Mouse (Mus musculus): ENCODE measurements around the gene Slc38a8.

Gene Slc38a8

GRCm38 (mm10) chr8:119501598-119501997 lies at the start of gene Slc38a8:
TSS of gene Slc38a8 (minus strand) at chr8:119501698.
- no peak for DNase-seq

DNA sequence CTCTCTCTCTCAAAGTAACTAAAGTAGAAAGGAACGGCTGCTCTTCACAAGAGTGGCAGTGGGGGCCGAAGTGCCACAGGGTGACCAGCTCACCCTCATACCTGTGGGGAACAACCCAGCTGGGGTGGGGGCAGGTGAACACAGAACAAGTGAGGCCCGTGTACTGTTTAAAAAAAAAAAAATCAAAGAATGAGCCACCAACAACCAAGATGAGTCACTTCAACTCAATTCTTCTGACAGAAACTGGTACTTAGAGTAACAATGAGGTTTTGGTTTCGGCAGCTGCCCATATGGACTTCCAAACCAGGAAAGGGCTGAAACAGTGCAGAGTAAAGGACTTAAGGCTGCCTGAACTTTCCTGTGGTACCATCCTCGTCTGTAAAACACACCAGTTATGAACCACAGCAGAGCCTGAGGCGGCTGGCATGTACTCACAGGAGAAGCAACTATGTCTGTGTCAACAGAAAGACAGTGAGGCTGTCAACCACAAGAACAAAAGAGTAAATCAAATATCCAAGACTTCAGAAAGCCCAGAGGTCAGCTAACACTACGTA lies 47.1 kb upstream of the Slc38a8 start:
- DNase-seq, result no peak

DNA sequence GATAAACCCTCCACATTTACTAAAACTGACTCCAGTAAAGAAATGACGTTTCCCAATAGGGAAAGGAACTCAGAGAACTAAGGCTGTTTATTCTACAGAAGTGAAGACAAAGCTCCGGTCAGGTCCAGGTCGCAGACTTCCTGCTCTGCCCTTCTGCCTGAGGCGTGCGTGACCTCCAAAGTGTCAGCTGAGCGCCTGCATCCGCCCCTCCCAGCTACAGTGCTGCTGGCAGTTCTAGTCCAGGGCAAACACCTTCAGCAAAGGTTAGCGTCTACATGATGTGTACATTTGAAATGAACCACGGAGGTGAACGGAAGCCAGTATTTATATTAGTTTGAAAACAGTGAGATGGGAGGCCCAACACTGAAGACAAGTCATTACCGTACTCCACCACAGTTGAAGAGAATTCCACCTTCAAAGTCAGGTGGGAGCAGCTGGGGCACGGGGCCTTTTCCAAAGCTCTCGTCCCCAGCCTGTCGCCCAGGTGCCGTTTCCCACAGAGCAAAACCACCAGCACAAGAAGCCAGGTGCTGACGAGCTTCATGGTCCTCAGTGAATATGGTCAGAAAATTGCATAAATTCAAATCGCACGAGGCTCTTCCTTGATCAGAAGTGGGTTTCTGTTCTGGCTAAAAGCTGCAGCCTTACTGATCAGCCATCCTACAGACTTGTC lies 45.7 kb upstream of the Slc38a8 start:
- no peak for DNase-seq

- no peak for DNase-seq
These were observed 44.3 kb upstream of the Slc38a8 start for GRCm38 (mm10) chr8:119545791-119546190.

GRCm38 (mm10) chr8:119545180-119545579 lies 43.7 kb upstream of the Slc38a8 start:
- DNase-seq, result no peak

DNA sequence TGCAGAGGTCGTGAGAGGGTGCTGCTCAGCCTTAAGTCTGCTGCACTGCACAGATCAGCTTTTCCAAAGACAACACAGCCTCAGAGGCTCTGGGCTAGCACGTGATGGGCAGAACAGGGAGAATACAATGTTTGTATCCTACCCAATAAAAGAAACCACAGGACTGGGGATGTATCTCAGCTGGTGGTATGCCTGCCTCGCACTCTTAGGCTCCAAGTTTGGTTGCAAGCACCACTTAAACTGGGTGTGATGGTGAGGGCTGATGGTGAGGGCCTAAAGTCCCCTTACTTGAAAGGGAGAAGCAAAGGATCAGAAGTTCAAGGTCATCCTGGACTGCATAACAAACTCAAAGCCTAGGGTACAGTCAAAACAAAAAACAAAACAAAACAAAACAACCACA lies 43.1 kb upstream of the Slc38a8 start:
- no peak for DNase-seq

GRCm38 (mm10) chr8:119531973-119532372 lies 30.5 kb upstream of the Slc38a8 start:
- no peak for DNase-seq

DNA sequence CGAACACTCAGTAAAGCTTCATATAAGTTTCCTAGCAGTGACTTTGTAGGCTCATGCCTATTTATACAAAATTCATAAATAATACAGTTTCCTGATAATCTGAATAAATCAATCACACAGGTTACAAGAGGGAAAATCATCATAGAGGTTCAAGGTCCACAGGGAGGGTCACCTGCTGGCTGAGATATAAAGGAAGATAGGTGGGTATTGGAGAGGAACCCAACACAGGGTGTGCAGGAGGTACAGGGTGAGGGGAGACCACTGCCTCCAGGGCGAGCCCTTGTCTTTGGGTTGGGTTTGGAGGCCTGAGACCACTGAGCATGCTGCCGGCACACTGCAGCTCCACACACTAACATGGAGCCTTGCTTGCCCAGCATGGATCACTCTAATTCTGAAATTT lies 29.9 kb upstream of the Slc38a8 start:
- no peak for DNase-seq

GRCm38 (mm10) chr8:119530937-119531336 lies 29.4 kb upstream of the Slc38a8 start:
- no peak for DNase-seq

GRCm38 (mm10) chr8:119528762-119529161 lies 27.3 kb upstream of the Slc38a8 start:
- DNase-seq, result no peak

DNA sequence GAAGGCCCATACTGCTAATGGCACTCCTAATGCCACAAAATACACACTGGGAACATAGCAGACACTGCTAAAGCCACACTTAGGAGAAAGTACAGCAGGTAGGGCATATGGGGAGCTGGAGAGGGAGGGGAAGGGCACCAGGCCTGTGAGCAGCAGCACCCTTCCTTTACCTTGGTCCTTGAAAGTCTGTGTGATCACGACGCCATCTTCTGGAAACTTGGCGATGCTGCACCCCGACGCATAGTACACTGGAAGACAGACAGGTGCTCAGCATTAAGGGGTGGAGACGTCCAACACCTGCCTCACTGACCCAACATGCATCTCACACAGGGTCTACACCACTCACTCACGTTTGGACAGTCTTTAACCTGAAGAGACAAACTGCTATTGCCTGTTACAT lies 18.6 kb upstream of the Slc38a8 start:
- DNase-seq, result peak; percentile 34 to 48

- peak in 1 of 2 experiments; percentile 38 for DNase-seq
These were observed 15.2 kb upstream of the Slc38a8 start for GRCm38 (mm10) chr8:119516674-119517073.

GRCm38 (mm10) chr8:119515767-119516166 lies 14.3 kb upstream of the Slc38a8 start:
- DNase-seq, result no peak

DNA sequence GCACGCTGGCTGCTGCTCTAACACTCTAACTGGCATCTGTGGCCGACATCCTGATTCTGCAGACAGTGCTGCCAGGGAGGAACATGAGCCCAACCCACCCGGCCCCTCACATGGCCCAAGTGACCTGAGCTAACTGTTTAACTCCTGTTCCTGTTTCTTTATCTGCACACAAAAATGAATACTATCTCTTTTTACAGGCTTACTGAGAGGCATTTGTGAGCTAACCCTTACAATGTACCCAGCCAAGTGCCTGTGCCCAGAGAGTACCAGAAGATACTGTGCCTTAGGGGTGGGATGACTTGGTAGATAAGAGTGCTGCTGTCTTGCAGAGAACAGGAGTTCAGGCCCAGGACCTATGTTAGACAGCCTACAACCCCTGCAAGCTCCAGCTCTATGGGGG lies 13.4 kb upstream of the Slc38a8 start:
- DNase-seq, result no peak

GRCm38 (mm10) chr8:119513405-119513804 lies 11.9 kb upstream of the Slc38a8 start:
- DNase-seq, result peak; percentile 79 to 83

DNA sequence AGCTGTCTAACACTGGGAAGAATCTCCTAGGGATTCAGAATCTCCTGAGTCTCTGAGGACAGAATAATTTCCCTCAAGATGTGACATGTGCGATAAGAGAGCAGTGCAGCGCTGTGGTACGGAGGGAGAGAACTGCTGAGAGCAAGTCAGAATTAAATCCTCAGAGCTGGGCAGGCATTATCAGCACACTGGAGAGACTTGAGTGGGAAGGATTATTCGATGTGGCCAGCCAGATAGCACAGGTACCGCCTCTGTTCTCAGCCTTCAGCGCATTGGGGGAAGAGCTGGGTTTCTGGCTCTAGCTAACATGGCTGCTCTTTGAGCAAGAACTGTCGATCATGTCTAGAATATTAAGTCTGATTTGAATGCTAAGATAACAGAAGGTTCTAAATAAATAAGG lies 10.2 kb upstream of the Slc38a8 start:
- no peak for DNase-seq

DNA sequence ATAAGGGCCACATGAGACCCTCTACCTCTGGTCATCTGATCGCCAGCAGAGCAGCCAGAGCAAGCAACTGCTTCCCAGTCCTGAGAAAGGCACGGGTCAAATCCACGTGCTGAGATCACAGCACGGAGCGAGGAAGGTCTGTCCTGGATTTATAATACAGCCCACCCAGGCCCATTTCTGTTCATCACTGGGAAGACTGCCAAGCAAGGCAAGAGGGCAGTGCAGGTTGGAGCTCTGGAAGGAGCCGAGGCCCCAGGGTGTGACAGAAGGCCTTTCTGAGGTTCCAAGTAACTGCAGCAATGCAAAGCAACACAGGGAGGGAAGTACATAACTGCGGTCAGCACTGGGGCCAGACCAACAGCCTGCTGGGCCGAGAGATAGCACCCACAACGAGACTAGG lies 9.0 kb upstream of the Slc38a8 start:
- DNase-seq, result peak in 1 of 2 experiments; percentile 54

DNA sequence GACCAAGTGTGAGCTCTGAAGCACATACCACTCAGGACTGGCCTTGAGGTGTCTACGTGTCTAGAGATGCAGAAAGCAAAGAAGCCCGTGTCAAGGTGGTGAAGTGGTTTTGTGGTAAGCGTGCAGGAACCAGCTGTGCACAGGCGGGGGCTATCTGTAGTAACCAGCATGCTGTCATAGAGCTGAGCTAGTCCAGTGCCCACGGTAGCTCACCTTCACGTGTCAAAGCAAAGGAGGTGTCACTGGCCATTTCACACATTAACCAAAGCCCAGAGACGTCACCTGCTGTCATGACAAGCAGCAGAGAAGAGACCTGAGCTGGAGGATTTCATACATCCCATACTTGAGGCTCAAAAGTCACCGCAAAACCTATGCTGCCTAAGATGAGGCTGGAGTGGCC lies 4.6 kb upstream of the Slc38a8 start:
- no peak for DNase-seq

GRCm38 (mm10) chr8:119505488-119505887 lies 4.0 kb upstream of the Slc38a8 start:
- DNase-seq, result no peak

- peak in 1 of 2 experiments; percentile 31 for DNase-seq
These were observed 1.8 kb upstream of the Slc38a8 start for GRCm38 (mm10) chr8:119503191-119503767.

- peak; percentile 55 to 60 for DNase-seq
These were observed 613 bp upstream of the Slc38a8 start for GRCm38 (mm10) chr8:119502111-119502510.

GRCm38 (mm10) chr8:119499836-119500235 lies 1.7 kb downstream of the Slc38a8 start:
- DNase-seq, result no peak

GRCm38 (mm10) chr8:119496848-119497247 lies 4.7 kb downstream of the Slc38a8 start:
- DNase-seq, result peak in 1 of 2 experiments; percentile 42

GRCm38 (mm10) chr8:119487093-119487492 lies 14.4 kb downstream of the Slc38a8 start:
- DNase-seq, result no peak
